Mouse (Mus musculus): Measurements from ENCODE around the gene Adcy5. TPM values are rescaled to one million over a fixed set of nuclear protein-coding genes. Genes with fewer than 3 reads are reported as not detected.

Gene Adcy5
- polyA plus RNA-seq, 2 experiments, result 2.5 to 10.1 TPM

DNA sequence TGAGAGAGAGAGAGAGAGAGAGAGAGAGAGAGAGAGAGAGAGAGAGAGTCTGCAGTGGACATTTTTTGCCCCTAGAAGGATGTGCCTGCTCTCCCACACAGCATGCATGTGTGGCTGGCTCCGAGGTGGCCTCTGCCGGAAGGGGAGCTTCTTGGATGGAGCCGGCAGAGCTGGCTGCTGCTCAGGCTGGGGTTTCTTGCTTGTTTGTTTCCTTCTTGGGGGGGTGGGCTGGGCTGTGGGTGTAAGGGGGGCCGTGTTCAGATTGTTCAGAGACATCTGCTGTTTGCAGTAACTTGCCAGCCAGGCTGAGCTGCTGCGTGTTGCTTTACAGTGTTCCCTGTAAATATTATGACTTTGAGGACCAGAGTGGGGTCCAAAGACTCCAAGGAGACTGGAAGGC, 60.8 kb downstream of the Adcy5 start:
- Histone ChIP-seq H3K4me2 (replicated peaks; ENCODE audit: low read depth, low read length, severe bottlenecking) (no peak overlapping the region), H3K9ac (ENCODE audit: low read depth, low read length, severe bottlenecking) (no peak overlapping the region), H3K27me3 (ENCODE audit: control insufficient read depth, insufficient read depth, low read length) (no peaks in the 10 kb centered on the region), H3K36me3 (ENCODE audit: control insufficient read depth, insufficient read depth, low read length) (no peaks in the 10 kb centered on the region), H3K4me1 (ENCODE audit: control insufficient read depth, insufficient read depth, low read length) (peaks cover 10% of the 10 kb centered on the region), H3K27ac (replicated peaks; ENCODE audit: low read depth, low read length) (no peak overlapping the region), H3K4me3 (replicated peaks; ENCODE audit: low read length) (no peak overlapping the region), H3K9me3 (ENCODE audit: control insufficient read depth, low read length) (no peaks in the 10 kb centered on the region)
- no peak for TF ChIP-seq POLR2A (IDR thresholded peaks at IDR 0.05; ENCODE audit: borderline replicate concordance, extremely low read depth, insufficient read depth, insufficient read length)
- DNase-seq (ENCODE audit: low spot score), result no peak
- no peak for ATAC-seq (ENCODE audit: low FRiP score, low read depth)
- WGBS, result 10% methylated on average over 2 of the region's 5 CpGs

DNA sequence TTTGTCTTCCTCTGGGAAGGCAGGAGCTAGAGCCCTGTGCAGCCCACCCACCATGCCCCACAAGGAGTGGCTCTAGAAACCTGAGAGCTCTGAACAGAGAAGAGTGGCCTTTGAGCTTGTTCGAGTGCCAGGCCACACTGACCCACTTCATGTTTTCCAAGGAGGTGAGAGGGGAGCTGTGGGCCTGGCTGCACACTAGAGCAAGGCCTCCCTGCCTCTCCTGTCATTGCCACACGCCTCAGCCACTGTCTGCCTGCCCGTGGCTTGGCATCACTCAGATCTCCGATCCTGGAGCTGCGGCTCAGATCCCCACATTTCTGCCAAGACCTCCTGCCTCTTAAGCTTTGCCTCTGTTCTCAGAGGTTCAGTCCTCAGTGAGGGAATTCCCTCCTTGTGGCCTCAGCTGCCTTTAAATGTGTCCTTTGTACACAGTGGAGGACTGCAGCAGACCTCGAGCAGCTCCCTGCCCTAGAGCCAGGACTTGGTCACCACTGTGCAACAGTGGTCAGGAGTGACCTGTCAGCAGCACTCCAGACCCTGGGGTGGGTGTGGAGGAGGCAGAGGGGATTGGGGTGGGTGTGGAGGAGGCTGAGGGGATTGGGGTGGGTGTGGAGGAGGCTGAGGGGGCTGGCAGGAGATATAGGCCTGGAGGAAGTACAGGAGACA, 62.3 kb downstream of the Adcy5 start:
- no peak for TF ChIP-seq POLR2A (IDR thresholded peaks at IDR 0.05; ENCODE audit: borderline replicate concordance, extremely low read depth, insufficient read depth, insufficient read length)
- Histone ChIP-seq H3K9ac (ENCODE audit: low read depth, low read length, severe bottlenecking) (no peak overlapping the region), H3K27ac (replicated peaks; ENCODE audit: low read depth, low read length) (no peak overlapping the region), H3K27me3 (ENCODE audit: control insufficient read depth, insufficient read depth, low read length) (no peaks in the 10 kb centered on the region), H3K4me1 (ENCODE audit: control insufficient read depth, insufficient read depth, low read length) (peaks cover 10% of the 10 kb centered on the region), H3K36me3 (ENCODE audit: control insufficient read depth, insufficient read depth, low read length) (no peaks in the 10 kb centered on the region), H3K4me2 (replicated peaks; ENCODE audit: low read depth, low read length, severe bottlenecking) (no peak overlapping the region), H3K4me3 (replicated peaks; ENCODE audit: low read length) (no peak overlapping the region), H3K9me3 (ENCODE audit: control insufficient read depth, low read length) (no peaks in the 10 kb centered on the region)
- ATAC-seq (ENCODE audit: low FRiP score, low read depth) (no peak), DNase-seq (ENCODE audit: low spot score) (no peak)
- WGBS, result 78% methylated on average over 6 of the region's 6 CpGs

DNA sequence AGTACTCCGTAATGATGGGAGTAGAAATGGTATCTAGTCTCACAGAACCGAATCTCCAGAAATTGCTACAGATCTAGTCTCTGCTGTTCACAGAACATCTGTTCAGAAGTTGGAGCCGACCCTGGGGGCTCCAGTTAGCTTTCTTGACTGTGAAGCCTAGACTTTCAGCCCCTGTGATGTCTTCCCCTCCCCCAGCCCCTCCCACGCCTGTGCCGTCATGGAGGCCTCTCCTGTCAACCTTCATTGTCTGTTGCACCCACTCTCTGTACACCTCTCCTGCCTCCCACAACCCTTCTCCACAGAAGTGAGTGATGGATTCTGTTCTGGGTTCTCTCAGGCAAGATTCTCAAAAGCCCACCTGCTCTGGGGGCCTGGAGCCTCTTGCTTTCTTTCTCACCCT, 65.7 kb downstream of the Adcy5 start:
- DNase-seq (ENCODE audit: low spot score), result no peak
- TF ChIP-seq POLR2A (IDR thresholded peaks at IDR 0.05; ENCODE audit: borderline replicate concordance, extremely low read depth, insufficient read depth, insufficient read length), result no peak
- H3K9ac ChIP-seq (ENCODE audit: low read depth, low read length, severe bottlenecking), result no peak overlapping the region
- ATAC-seq (ENCODE audit: low FRiP score, low read depth), result no peak
- no peaks in the 10 kb centered on the region for H3K9me3 ChIP-seq (ENCODE audit: control insufficient read depth, low read length)
- no peaks in the 10 kb centered on the region for H3K27me3 ChIP-seq (ENCODE audit: control insufficient read depth, insufficient read depth, low read length)
- 66% methylated on average over 5 of the region's 5 CpGs for WGBS
- H3K4me3 ChIP-seq (replicated peaks; ENCODE audit: low read length), result no peak overlapping the region
- peaks cover 9% of the 10 kb centered on the region; the same call in 1 of the 2 replicates for H3K4me1 ChIP-seq (ENCODE audit: control insufficient read depth, insufficient read depth, low read length)
- H3K27ac ChIP-seq (replicated peaks; ENCODE audit: low read depth, low read length), result no peak overlapping the region
- no peak overlapping the region for H3K4me2 ChIP-seq (replicated peaks; ENCODE audit: low read depth, low read length, severe bottlenecking)
- H3K36me3 ChIP-seq (ENCODE audit: control insufficient read depth, insufficient read depth, low read length), result no peaks in the 10 kb centered on the region

DNA sequence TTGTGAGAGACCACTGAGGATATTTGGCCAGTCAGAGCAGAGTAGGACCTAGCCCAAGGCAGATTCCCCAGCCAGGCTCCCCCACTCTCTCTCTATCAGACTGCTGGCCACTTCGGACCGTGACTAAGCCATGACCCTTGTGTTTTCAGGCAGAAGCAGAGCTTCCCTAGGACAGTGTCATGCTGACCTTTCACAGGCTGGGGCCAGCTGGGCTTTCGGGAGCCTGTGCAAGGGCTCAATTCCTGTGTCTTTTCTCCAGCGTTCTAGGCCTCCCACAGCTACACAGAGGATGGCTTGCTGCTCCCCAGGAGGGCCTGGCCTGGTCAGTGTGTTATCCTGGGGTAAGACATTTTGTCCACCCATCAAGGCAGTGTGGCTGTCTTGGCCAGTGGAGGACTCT, 66.9 kb downstream of the Adcy5 start:
- Histone ChIP-seq H3K9ac (ENCODE audit: low read depth, low read length, severe bottlenecking) (no peak overlapping the region), H3K27ac (replicated peaks; ENCODE audit: low read depth, low read length) (no peak overlapping the region), H3K4me1 (ENCODE audit: control insufficient read depth, insufficient read depth, low read length) (0 out of 2 replicates have a peak, but pooled peaks cover 2% of the 10 kb centered on the region), H3K4me2 (replicated peaks; ENCODE audit: low read depth, low read length, severe bottlenecking) (no peak overlapping the region), H3K4me3 (replicated peaks; ENCODE audit: low read length) (no peak overlapping the region), H3K36me3 (ENCODE audit: control insufficient read depth, insufficient read depth, low read length) (no peaks in the 10 kb centered on the region), H3K9me3 (ENCODE audit: control insufficient read depth, low read length) (no peaks in the 10 kb centered on the region), H3K27me3 (ENCODE audit: control insufficient read depth, insufficient read depth, low read length) (no peaks in the 10 kb centered on the region)
- WGBS, result 75% methylated on average over 4 of the region's 4 CpGs
- no peak for TF ChIP-seq POLR2A (IDR thresholded peaks at IDR 0.05; ENCODE audit: borderline replicate concordance, extremely low read depth, insufficient read depth, insufficient read length)
- ATAC-seq (ENCODE audit: low FRiP score, low read depth), result no peak
- DNase-seq (ENCODE audit: low spot score), result no peak

DNA sequence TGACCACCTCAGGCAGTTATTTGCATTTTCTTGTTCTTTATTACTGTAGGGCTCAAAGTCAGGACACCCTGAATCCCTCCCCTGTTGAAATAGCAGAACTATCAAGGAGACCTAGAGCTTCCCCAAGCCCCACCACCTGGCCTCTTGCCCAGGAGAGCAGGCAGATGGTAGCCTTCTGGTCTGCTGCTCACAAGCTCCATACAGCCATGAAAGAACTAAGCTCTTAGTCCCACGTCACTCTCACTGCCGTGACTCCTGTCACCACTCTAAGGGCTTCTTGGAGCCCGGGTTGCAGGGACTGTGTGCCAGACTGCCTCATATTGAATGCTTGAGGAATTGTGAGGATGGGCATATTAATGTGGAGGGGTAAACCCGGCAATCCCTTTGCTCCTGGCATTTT, 69.3 kb downstream of the Adcy5 start:
- ATAC-seq (ENCODE audit: low FRiP score, low read depth) (no peak), DNase-seq (ENCODE audit: low spot score) (no peak)
- H3K4me1 ChIP-seq (ENCODE audit: control insufficient read depth, insufficient read depth, low read length), result 0 out of 2 replicates have a peak, but pooled peaks cover 2% of the 10 kb centered on the region
- no peaks in the 10 kb centered on the region for H3K27me3 ChIP-seq (ENCODE audit: control insufficient read depth, insufficient read depth, low read length)
- H3K4me3 ChIP-seq (replicated peaks; ENCODE audit: low read length), result no peak overlapping the region
- no peak overlapping the region for H3K4me2 ChIP-seq (replicated peaks; ENCODE audit: low read depth, low read length, severe bottlenecking)
- no peaks in the 10 kb centered on the region for H3K9me3 ChIP-seq (ENCODE audit: control insufficient read depth, low read length)
- no peaks in the 10 kb centered on the region for H3K36me3 ChIP-seq (ENCODE audit: control insufficient read depth, insufficient read depth, low read length)
- no peak overlapping the region for H3K27ac ChIP-seq (replicated peaks; ENCODE audit: low read depth, low read length)
- no peak overlapping the region for H3K9ac ChIP-seq (ENCODE audit: low read depth, low read length, severe bottlenecking)
- 80% methylated on average over 4 of the region's 4 CpGs for WGBS
- TF ChIP-seq POLR2A (IDR thresholded peaks at IDR 0.05; ENCODE audit: borderline replicate concordance, extremely low read depth, insufficient read depth, insufficient read length), result no peak
